Mouse (Mus musculus): ENCODE results near the gene Syngr2.

Syngr2 gene

DNA sequence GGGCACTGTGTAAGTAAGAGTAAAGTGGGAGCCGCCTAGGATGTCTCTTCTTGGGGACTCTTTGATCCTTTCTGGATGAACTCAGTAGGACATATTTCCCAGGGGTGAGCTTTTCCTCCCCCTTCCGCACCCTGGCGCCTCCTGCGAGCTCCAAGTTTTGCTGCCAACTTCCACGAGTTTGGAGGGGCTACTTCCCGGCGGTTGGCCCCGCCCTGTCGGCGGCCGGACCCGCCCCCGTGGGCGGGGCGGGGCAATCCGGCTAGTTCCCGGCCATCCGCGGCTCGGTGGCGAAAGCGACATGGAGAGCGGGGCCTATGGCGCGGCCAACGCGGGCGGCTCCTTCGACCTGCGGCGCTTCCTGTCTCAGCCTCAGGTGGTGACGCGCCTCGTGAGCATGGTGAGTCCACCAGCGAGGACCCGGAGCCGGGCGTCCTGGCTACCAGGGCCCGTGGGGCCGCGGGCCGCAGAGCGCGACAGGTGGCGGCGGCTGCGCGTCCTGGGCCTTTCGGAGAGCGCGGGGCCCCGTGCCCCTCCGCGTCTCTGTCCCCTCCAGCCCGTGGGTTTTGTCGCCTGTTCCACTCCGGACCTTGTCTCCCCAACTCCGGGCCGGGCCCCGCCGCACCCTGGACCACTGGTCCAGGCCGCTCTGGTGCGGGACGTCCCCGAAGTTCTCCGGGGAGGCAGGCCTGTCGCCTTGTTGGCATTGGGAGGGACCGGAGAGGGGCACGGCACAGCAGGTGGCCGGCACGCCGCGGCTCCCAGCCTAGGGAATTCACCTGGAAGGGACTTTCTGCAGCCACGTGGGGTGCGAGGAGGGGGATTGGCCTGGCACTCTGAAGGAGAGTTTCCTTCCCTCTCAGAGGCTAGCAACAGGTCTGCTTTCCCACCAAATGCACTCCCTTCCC, at the start of gene Syngr2, which contains the start of gene Gm20708:
TSS of gene Syngr2 (plus strand) at position 262 of the 905 bp plus-strand sequence.
TSS of gene Gm20708 (plus strand) at position 262 of the 905 bp plus-strand sequence.
- ATAC-seq (ENCODE audit: insufficient number of reproducible peaks, low FRiP score, low TSS enrichment), result no peak

DNA sequence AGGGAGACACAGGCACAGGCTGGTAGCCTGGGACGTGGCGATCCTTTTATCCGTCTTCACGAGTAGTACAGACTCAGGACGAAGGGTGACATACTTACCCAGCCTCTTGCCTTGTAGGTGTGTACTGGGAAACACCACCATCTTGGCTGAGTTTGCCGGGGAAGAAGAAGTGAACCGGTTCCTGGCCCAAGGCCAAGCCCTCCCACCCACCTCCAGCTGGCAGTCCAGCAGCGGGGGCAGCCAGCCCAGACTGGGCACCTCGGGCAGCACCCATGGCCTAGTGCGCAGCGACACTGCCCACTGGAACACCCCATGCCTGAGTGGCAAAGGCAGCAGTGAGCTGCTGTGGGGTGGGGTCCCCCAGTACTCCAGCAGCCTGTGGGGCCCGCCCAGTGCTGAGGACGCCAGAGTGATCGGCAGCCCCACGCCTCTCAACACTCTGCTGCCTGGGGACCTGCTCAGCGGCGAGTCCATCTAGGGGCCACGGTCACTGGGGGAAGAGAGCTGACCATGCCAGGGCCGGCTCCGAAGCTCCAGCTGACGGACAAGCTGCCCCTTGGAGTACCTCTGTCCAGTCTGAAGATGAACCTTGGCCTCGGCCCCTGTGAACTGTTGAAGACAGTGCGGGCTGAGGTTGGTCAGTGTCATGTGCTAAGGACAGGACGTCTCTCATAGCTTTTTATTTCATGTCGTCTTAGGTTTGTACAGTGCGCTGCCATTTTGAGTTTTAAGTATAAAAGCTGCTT, 48.9 kb upstream of the Syngr2 start:
- ATAC-seq (ENCODE audit: insufficient number of reproducible peaks, low FRiP score, low TSS enrichment), result no peak

DNA sequence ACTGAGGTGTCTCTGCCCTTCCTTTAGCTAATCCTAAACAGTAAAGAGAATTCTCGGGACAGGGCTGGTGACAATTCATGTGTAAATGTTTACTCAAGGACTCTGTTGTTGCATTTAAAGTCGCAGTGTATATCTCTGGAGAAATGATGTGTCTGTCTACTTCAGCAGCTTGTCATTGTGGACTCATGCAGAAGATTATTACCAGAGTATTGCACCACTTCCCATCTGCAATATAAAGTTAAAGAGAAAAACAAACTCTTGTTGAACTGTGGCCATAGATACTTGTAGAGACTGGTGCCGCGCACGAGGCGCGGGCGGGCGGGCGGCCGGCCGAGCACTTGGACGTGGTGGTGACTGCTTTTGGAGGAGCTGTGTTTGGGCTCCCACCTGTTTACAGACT, 47.7 kb upstream of the Syngr2 start:
- no peak for ATAC-seq (ENCODE audit: insufficient number of reproducible peaks, low FRiP score, low TSS enrichment)

DNA sequence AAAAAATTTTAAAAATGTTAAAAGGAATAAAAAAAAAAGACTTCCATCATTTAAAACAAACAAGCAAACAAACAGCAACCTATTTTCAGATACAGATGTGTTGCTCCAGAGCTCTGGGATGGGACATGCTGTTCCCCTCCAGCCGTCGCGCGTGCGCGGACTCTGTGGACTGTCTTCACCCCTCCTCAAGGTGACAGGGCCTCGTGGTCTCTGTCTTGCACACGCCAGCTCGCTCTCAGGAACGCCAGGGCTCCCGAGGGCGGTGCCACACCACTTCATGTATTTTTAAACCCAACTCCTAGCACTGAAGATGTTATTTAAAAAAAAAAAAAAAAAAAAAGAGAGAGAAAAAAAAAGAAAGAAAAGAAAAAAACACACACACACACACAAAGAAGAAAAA, 47.2 kb upstream of the Syngr2 start:
- ATAC-seq (ENCODE audit: insufficient number of reproducible peaks, low FRiP score, low TSS enrichment), result no peak

DNA sequence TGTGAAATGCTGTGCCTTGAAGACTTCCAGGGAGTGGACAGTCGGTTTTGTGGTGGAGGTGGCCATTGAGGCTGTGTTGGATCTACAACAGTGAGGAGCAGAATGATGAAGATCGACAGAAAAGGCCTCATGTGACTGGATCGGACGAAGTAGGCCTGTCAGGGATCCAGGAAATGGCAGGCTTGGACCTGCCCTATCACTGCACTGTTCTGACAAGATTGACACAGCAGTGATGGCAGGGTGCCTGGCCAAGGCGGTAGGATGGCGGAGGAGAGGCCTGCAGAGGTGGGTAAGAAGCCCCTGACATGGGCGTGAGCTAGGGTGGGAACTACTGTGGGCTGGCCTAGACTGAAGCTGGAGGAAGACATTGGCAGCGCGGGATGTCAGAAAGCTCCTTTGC, 45.1 kb upstream of the Syngr2 start:
- no peak for ATAC-seq (ENCODE audit: insufficient number of reproducible peaks, low FRiP score, low TSS enrichment)

DNA sequence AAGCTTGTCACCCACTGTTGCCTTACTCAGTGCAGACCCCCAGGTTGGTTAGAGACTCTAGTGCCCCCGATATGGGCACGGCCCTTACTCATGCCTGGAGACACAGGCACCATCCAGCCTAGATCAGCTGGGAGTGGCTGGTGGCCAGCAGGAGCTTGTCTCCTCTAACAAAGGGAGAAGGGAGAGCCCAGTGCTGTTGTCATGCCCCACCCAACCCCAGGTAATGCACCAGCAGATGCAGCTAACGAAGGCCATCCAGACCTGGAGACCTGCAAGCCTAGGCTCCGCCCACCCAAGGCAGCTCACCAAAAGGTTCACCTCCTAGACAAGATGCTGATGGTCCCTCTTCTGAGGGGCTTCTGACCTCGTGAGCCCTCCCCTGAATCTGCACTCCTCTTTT, 44.1 kb upstream of the Syngr2 start:
- ATAC-seq (ENCODE audit: insufficient number of reproducible peaks, low FRiP score, low TSS enrichment), result no peak

DNA sequence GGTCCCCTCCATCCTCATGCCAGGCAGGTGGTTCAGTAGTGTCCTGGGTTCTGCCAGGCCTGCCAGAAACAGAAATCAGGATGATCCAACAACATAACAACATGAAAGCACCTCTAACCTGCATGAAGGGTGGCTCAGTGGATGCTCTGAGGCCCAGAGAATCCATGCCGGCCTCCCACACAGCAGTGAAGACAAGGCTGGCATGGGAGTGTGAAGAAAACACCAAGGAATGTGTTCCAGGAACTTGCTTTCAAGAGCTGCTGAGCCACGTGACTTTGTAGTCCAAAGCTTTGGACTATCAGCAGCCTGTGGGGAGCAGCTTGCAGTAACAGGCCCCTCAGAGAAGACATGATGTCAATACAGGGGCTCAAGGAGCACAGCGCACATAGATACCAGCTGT, 43.2 kb upstream of the Syngr2 start:
- no peak for ATAC-seq (ENCODE audit: insufficient number of reproducible peaks, low FRiP score, low TSS enrichment)

DNA sequence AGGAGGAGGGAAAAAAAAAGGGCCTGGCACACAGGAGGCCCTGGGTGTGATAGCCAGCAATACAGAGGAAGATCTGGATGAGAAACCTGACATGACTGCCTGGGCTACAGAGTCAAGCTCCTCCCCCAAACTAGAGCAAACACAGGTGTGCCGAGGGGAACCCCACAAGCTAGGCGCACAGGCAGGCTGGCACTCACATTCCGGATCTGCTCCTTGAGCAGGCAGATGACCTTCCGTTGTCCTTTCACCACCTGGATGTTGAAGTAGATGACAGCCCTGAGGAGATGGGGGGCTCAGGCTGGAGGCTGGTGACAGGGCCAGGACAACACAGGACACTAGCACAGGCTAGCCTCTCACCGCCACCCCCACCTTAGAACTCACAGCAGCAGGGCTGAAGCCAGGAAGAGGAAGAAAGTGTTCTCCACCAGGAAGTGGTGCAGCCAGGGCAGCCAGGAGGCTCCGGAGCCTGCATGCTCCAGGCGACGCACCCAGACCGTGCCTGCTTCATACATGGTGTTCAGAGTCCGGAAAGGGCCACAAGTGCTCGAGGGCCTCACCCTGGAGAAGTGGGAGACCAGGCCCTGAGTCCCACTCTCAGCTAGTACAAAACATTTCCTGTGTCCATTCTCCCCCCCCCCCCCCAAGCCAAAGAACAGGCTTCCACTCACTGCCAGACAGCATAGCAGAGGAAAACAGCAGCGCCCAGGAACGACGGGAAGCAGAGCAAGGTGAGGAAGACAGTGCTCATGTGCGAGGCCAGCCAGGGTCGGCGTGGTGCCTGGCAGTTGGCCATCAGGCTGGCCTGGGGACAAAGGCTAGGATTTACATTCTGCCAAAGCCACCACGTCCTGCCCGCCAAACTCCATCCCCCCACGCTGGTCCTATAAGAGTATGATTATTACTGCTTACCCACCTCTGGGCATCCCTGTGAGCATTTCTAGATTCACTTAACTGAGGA, 40.5 kb upstream of the Syngr2 start:
- no peak for ATAC-seq (ENCODE audit: insufficient number of reproducible peaks, low FRiP score, low TSS enrichment)

DNA sequence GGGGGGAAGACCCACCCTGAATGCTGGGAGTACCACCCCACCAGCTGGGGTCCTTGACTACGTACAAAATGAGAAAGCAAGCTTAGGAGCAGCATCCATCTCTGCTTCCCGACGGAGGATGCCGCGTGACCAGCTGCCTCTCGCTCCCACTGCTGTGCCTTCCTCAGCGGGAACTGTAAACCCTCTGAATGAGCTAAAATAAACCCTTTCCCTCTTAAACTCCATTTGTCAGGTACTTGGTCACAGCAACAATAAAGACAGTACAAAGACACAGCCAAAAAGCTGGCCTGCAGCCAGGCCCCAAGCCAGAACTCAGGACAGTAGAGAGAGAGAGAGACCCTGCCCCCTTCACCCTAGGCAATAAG, 39.8 kb upstream of the Syngr2 start:
- ATAC-seq (ENCODE audit: insufficient number of reproducible peaks, low FRiP score, low TSS enrichment), result no peak

DNA sequence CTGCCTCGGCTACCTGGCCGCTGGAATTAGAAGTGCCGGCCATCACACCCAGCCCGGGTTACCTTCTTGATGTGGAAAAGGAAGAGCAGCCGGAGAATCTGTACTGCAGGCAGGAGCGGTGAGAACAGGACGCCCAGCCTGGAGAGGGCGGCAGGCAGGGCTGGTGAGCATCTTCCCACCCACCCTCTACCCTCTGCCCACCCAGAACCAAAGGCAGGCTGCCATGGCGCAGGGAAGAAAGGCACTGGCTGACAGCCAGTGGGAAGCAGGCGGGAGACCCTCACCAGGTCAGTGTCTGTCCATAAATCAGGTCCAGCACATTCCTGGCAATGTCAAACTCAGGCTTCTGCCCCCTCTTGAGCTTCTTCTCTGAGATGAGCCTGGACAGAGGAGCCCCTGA, 39.1 kb upstream of the Syngr2 start:
- no peak for ATAC-seq (ENCODE audit: insufficient number of reproducible peaks, low FRiP score, low TSS enrichment)

DNA sequence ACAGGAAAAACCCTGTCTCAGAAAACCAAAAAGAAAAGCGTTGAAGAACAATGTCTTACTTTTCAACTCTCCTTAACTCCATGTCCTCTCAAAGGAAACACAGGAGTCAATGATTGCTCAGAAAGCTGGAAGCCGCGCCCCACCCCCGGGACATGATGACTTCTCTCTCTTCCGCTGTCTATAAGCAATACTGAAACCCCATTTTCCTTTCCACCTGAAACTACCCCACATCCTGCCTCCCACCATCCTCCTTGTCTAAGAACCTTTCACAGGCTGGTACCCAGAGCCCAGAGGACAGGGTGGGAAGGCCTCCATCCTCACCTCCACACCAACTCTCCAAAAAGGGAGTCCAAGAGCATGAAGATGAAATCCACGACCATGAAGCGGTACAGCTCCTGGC, 37.1 kb upstream of the Syngr2 start:
- ATAC-seq (ENCODE audit: insufficient number of reproducible peaks, low FRiP score, low TSS enrichment), result no peak

DNA sequence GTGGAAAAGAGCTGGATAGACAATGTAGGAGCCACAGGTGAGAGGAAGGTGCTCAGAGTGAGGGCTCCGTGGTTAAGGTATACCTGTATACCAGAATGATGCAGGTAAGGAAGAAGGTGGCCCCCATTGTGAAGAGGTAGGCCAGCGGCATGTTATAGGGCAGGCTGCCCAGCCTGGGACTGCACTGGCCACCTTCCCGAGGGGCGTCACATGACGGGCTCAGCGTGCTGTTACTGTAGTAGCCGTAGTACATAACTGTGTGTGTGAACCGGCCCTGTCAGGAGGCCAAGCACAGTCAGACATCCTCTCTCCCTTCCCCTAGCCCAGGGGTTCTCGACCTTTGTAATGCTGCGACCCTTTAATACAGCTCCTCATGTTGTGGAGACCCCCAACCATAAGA, 34.5 kb upstream of the Syngr2 start:
- no peak for ATAC-seq (ENCODE audit: insufficient number of reproducible peaks, low FRiP score, low TSS enrichment)

DNA sequence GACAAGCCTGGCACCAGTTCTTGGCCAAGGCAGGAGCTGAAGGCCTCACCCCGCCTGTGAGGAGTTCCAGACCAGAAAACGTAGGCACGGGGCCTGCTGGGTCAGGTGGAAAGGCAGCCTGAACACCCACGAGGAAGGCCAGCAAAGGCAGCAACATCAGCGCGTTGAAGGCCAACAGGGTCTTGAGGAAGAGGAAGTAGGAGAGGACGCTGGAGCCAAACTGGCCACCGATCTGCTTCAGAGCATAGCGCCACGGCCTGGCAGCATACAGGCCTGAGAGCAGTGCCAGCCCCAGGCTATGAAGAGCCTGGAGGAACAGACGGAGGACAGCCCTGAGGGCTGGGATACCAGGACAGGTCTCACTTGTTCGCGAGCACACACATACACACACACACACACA, 33.9 kb upstream of the Syngr2 start:
- no peak for ATAC-seq (ENCODE audit: insufficient number of reproducible peaks, low FRiP score, low TSS enrichment)

DNA sequence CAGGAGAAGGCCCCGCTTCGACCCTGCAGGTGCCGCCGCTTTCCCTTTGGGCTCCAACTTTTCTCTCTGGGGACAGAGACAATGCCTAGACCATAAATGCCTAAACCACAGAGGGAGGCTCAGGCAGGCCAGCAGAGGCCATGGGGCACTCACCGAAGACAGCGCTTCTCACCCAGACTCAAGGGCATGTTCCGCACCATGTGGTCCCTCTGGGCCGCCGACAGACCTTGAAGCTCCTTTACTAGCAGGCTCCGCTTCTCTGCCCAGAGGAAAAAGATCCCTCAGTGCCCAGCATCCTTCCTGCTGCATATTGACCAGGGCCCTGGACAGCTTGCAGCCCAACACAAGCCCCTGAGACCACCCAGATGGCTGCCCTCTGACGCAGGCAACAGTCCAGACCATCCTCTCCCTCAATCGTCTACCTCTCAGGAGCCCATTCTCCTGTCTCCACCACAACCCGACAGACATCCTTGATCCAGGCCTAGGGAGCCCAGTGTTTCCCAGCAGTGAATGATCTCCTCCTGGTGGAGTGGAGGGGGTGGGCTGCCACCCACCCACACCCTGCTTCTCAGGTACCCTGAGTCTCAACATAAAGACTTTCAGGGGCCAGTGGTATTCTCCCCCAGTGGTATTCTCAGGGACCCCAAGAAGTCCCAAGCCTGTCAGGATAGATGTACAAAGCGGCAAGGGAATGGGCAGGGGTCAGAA, 33.2 kb upstream of the Syngr2 start:
- no peak for ATAC-seq (ENCODE audit: insufficient number of reproducible peaks, low FRiP score, low TSS enrichment)

DNA sequence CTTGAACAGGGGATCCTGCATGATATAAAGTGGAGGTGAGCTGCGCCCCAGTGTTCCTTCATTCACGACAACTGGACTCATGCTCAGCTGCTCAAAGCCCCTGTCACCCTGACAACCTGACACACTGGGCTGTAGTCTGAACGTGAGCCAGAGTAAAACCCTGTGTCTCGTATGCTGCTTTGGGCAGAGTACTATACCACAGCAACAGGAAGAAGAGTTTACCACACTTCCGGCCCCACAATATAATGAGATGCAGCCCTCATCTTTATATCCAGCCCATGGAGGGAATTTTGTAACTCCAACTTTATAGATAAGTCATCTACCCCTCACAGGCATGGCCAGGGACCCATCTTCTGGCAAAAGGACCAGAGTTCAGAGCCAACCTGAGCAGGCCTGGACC, 32.4 kb upstream of the Syngr2 start:
- ATAC-seq (ENCODE audit: insufficient number of reproducible peaks, low FRiP score, low TSS enrichment), result no peak

DNA sequence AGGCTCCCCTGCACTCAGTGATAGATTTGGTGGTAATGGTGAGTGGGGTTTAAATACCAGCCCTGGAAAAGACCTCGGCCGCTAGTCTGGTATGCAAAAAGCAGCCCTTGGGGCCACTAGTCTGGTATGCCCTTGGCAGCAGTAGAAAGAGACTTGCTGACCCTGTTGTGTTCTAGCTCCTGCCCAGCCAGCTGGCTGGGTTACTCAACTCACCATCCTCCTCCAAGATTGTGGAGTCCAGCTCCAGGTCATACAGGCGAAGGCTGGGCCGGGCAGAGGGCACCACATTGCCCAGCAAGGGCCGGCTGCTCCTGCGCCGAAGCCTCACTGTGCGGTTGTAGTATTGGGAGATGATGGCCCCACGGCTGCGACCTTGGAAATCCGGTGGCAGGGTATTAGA, 31.4 kb upstream of the Syngr2 start:
- no peak for ATAC-seq (ENCODE audit: insufficient number of reproducible peaks, low FRiP score, low TSS enrichment)

DNA sequence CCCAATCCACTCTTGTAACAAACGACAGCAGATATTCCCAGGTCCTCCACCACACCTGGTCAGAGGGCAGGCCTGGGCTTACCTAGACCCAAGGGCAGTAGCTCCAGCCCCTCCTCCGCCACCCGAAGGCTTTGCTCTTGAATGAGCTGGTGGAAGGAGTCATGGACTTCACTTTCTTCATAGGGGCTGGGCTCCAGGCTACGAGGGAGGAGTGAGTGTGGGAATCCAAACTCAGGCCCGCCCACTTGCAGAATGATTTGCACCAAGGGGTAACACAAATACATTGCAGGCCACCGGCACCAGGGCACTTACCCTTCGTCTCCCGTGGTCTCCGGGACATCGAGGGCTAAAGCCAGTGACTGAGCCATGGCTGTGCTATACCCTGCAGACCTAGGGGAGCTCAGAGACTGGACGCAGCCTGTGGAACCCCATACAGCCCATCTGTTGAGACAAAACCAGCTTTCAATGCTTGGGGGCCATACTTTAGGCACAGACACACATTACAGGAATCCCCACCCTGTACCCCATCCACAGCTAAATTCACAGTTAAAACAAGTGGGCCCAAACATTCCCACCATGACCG, 30.5 kb upstream of the Syngr2 start:
- ATAC-seq (ENCODE audit: insufficient number of reproducible peaks, low FRiP score, low TSS enrichment), result no peak

DNA sequence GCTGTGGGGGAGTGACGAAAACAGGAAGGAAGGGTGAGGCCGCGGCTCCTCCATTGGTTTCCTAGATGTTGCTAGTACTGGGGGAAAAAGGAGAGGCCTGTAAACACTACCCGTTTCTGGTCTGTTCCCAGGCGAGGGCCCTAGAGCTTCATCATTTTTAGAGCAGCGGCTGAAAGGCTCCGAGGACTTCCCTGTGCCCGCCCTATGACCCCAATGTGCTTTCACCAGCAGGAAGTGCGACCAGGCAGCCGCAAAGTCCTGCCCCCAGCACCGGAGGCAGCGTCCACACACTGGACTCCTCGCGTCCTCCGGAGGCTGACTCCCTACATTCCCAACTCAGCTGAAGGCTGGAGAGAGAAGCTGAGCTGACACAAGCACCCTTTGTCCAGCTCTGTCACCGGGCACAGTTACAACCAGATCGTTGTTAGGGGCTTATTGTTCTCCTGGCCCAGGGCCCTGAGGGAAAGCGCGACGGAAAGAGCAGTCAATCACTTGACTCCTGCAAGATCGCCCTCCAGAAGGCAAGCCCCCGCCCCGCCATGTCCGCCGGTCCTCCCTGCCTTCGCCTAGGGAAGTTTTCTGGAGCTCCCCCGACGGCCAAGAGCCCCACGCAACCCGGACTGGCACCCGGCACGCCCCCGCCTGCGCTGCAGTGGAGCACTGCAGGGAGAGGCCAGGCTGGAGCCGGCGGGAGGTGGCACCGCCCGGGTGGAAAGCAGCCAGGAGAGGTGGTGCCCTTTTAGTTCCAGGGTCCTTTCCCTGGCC, 29.9 kb upstream of the Syngr2 start:
- no peak for ATAC-seq (ENCODE audit: insufficient number of reproducible peaks, low FRiP score, low TSS enrichment)

DNA sequence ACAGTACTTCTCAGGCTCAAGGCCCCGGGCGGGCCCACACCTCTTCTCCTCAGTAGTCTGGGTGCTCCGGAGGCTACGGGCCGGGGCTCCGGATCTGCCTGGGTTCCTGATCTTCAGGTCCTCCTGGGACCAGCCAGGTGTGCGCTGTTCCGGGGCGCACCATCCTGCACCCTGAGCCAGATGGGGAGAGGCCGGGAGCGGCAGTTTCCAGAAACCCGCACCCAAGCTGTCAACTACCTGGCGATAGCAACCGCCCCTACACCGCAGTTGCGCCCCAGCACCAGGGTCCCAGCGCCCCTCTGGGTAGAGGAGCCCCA, 29.3 kb upstream of the Syngr2 start:
- no peak for ATAC-seq (ENCODE audit: insufficient number of reproducible peaks, low FRiP score, low TSS enrichment)

Data from cerebellum, adult (tissue).